Mouse (Mus musculus): ENCODE data around the gene Nkx1-2. TPM values are rescaled to one million over a fixed set of nuclear protein-coding genes. Genes with fewer than 3 reads are reported as not detected.

The Nkx1-2 gene
- total RNA-seq, 1 experiment from 2014 or later, result not detected

DNA sequence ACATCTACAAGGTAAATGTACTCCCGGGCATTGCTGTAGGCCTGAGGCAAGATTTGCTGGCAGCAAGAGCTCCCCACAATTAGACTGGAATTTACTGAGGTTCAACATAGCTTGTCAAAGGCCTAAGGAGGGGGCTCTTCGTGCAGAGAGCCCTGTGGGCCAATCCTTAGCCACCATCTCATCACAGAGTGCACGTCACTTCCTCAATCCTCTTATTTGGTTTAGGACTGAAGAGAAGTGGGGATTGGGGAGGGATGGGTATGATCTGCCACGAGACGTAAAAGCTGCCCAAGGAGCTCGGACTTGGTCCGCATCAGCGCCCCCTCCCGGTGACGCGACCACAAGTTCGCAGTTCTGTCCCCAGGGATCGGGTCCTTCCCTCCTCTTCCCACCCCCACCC is 23.8 kb downstream of the Nkx1-2 start:
- ATAC-seq (ENCODE audit: extremely low read depth, insufficient number of reproducible peaks, low FRiP score, poor library complexity, severe bottlenecking), result peak; percentile 76

DNA sequence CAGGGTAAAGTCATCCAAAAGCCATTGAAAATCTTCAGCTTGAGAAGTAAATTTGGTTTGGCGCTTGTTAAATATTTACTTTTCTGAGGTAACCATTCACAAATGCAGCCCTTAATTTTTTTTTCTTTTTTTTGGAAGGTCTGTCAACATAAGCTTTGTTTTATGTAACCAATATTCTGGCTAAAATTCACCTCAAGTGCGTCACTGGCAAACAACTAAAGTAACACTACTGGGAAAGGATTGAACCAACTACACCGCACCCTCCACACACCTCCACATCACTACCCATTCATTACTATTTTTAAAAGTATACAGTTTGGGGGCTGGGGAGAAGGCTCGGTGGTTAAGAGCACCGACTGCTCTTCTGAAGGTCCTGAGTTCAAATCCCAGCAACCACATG is 24.8 kb downstream of the Nkx1-2 start:
- no peak for ATAC-seq (ENCODE audit: extremely low read depth, insufficient number of reproducible peaks, low FRiP score, poor library complexity, severe bottlenecking)

DNA sequence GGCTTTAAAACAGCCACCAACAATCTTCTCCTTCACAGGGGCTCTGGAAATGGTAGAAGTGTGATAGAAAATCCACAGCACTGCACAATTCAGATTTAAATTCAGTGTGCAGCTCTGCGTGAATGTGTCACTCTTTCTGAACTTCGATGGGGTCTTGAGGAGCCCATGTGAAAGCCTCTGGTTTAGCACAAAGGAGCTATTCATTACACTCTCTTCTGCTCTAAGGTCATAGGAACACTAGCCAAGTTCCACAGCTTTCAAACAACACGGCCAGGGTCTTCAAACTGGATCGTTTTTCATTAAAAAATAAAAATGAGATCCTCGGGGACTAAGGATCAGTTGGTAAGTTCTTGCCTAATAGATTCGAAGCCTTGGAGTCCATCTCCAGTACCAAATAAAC is 26.2 kb downstream of the Nkx1-2 start:
- no peak for ATAC-seq (ENCODE audit: extremely low read depth, insufficient number of reproducible peaks, low FRiP score, poor library complexity, severe bottlenecking)

GRCm38 (mm10) chr7:132572738-132573137 is 26.7 kb downstream of the Nkx1-2 start:
- no peak for ATAC-seq (ENCODE audit: extremely low read depth, insufficient number of reproducible peaks, low FRiP score, poor library complexity, severe bottlenecking)

GRCm38 (mm10) chr7:132571481-132571880 is 28.0 kb downstream of the Nkx1-2 start:
- no peak for ATAC-seq (ENCODE audit: extremely low read depth, insufficient number of reproducible peaks, low FRiP score, poor library complexity, severe bottlenecking)

DNA sequence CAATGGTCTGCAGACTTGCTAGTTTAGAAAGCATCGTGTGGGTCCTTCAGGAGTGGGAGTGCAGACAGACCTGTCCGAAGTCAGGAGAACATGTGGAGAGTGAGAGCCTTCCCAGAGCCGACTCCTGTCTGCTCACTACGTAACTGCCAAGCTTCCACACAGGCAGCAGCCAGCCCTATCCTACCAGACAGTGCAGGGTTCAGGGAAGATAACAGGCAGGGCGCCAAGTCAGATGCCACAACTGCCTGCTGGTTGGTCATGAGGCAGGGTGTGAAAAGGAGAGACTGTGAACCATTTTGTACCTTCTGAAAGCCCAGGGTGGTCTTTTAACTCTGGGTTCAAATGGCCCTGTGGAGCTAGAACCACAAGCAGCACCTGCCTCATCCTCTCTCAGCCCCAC is 29.4 kb downstream of the Nkx1-2 start:
- ATAC-seq (ENCODE audit: extremely low read depth, insufficient number of reproducible peaks, low FRiP score, poor library complexity, severe bottlenecking), result no peak

DNA sequence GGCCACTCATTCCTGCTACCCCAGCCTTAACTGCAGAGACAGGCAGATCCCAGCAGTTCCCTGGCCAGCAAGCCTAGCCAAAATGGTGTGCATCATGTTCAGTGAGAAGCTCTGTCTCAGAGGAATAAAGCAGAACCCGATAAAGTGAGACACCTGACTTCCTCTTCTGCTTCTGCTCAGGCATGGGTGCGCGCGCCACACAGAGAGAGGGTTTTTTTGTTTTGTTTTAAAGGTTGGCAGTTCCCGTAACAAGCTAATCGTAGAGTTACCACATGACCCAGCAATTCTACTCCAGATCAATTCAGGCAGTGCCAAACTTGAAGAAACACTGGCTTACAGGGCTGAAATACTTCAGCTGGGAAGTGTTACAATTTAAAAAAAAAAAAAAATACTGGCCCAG is 30.6 kb downstream of the Nkx1-2 start:
- peak; percentile 97 for ATAC-seq (ENCODE audit: extremely low read depth, insufficient number of reproducible peaks, low FRiP score, poor library complexity, severe bottlenecking)

DNA sequence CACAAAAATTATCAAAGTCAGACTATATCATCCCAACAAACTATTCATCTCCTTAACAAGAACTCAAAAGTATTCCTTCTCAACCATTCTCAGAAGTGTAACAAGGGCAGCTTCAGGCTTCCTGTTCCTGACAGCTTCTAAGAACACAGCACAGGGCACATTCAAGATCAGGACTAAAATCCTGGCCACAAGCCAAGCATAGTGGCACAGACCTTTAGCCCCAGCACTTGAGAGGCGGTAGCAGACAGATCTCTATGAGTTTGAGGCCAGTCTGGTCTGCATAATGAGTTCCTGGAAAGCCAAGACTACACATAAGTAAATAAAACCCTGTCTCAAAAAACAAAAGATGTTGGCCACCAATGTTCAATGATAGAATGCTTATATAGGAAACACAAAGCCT is 33.6 kb downstream of the Nkx1-2 start:
- no peak for ATAC-seq (ENCODE audit: extremely low read depth, insufficient number of reproducible peaks, low FRiP score, poor library complexity, severe bottlenecking)

DNA sequence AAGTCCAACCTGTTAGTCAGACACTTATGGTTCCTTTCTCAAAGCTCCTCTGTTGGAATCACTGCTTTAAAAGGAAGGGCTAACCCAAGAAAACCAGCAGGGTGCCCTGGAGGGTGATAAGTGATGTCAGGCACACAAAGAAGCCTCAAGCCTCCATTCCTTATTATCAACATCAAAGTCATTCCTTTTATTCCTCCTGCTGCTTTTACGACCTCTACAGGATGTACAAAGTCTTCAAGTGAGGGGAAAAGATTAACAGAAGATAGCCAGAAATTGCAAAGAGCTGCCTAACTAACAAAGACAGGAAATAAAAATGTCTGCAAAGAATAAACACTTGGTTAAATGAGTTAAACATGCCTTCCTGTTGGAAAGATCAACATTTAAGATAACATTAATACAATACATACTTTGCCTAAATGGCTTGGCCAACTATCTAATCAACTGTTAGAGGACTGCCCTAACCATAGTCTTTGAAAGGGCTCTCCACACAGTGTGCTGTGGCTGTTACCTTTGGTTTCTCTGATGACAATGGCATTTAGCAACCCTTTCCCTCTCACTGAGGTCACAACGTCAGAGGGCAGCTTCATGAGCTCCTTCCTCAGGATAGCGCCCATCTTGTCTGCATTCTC is 40.2 kb downstream of the Nkx1-2 start:
- no peak for ATAC-seq (ENCODE audit: extremely low read depth, insufficient number of reproducible peaks, low FRiP score, poor library complexity, severe bottlenecking)

DNA sequence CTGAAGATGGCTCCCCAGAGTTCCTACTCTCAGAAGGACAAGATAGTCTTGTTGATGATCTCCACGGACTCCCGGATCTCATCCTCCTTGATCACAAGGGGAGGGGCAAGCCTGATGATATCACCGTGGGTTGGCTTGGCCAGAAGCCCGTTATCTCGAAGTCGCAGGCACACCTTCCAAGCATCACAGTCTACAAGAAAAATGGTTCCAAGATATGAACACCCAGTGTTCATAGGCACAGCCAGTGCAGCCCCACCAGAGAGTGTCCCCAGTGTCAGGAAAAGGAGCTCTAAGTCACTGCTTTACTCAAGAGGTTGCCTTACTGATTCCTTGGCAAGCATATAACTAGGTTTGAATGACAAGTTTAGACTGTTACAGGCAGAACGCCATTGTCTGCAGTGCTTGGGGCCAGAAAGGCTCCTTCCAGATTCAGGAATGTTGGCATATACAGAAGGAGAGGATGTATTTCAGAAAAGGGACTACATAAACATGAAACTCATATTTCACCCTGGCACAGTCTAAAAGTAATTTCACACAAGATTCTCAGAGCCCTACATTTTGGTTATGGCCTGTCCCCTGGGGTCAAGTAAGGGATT is 41.2 kb downstream of the Nkx1-2 start:
- ATAC-seq (ENCODE audit: extremely low read depth, insufficient number of reproducible peaks, low FRiP score, poor library complexity, severe bottlenecking), result no peak

- ATAC-seq (ENCODE audit: extremely low read depth, insufficient number of reproducible peaks, low FRiP score, poor library complexity, severe bottlenecking), result no peak
Measured at GRCm38 (mm10) chr7:132556575-132556974, 42.9 kb downstream of the Nkx1-2 start.

DNA sequence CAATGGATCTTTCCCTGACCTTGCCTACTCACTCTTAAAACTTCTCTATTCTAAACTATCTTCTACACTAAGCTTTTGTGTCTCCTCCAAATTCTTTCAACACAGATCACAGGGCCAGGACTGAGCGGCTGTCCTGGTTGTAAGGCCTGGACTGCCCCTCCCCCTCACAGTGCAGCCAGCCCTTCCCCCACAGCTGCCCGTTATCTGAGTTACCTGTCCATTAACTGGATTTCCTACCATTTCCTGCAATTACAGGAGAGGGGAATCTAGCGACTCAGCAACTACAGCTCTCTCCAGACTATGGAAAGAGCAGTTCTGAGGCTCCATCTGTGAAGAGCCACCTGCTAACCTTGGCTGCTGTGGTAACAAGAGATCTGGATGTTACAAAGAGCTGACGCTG is 43.5 kb downstream of the Nkx1-2 start:
- ATAC-seq (ENCODE audit: extremely low read depth, insufficient number of reproducible peaks, low FRiP score, poor library complexity, severe bottlenecking), result no peak

- ATAC-seq (ENCODE audit: extremely low read depth, insufficient number of reproducible peaks, low FRiP score, poor library complexity, severe bottlenecking), result no peak
Measured at GRCm38 (mm10) chr7:132554091-132554490, 45.3 kb downstream of the Nkx1-2 start.

- peak; percentile 90 for ATAC-seq (ENCODE audit: extremely low read depth, insufficient number of reproducible peaks, low FRiP score, poor library complexity, severe bottlenecking)
Measured at GRCm38 (mm10) chr7:132551351-132552126, 47.9 kb downstream of the Nkx1-2 start.

- ATAC-seq (ENCODE audit: extremely low read depth, insufficient number of reproducible peaks, low FRiP score, poor library complexity, severe bottlenecking), result no peak
Measured at GRCm38 (mm10) chr7:132547126-132547525, 52.3 kb downstream of the Nkx1-2 start.

Other genes starting within 250 kb of the Nkx1-2 start
- gene Oat, start 23.2 kb downstream of the Nkx1-2 start, total RNA-seq (2017), result 73.4 and 79.7 TPM in 2 replicates
- 0.86 and 1.5 TPM in 2 replicates for gene Lhpp, start 11.0 kb upstream of the Nkx1-2 start, total RNA-seq (2017)
- gene Fam53b, start 214.2 kb upstream of the Nkx1-2 start, total RNA-seq (2017), result 19.0 and 20.4 TPM in 2 replicates

All from neutrophil, adult 5-6 weeks (primary cell).